Mouse (Mus musculus) midbrain, embryonic 10.5 days (tissue): Measurements from ENCODE around the gene Lgalsl. TPM values are rescaled to one million over a fixed set of nuclear protein-coding genes. Genes with fewer than 3 reads are reported as not detected.

Source experiments
- DNase-seq: peaks from one replicate; pipeline ENCODE4 v3.0.0-alpha.2; 2017; ENCODE audit warnings: low spot score
- H3K27ac ChIP-seq: fragments of 300-500 bp; sonication (generic); replicated peaks from 2 replicates; pipeline ENCODE4 v1.5.1; 2016; ENCODE audit warnings: mild to moderate bottlenecking
- H3K27me3 ChIP-seq: fragments of 300-500 bp; sonication (generic); 2 replicates; pipeline ENCODE4 v1.6.1; 2016; ENCODE audit warnings: low read depth, mild to moderate bottlenecking; ENCODE audit not compliant: poor library complexity, severe bottlenecking
- H3K36me3 ChIP-seq: fragments of 300-500 bp; sonication (generic); 2 replicates; pipeline ENCODE4 v1.6.1; 2016; ENCODE audit warnings: mild to moderate bottlenecking, moderate library complexity
- H3K4me1 ChIP-seq: fragments of 300-500 bp; sonication (generic); 2 replicates; pipeline ENCODE4 v1.6.1; 2016
- H3K4me3 ChIP-seq: fragments of 300-500 bp; sonication (generic); 2 replicates; pipeline ENCODE4 v1.5.1; 2016; ENCODE audit warnings: mild to moderate bottlenecking, moderate library complexity
- H3K9me3 ChIP-seq: fragments of 300-500 bp; sonication (generic); replicated peaks from 2 replicates; pipeline ENCODE4 v1.6.1; 2016; ENCODE audit warnings: mild to moderate bottlenecking
- WGBS: fragments of 180-500 bp; shearing (Covaris S2); methylation state at CpG from one replicate; pipeline ENCODE4 v1.1.7; 2016; 5-methylcytosine and 5-hydroxymethylcytosine counted together
- polyA plus RNA-seq: library from polyadenylated mRNA; unstranded; fragments of >200 nt; fragmentation: Nextera tagmentation; extraction: Ambion mirVana; gene quantifications from 2 replicates; pipeline ENCODE4 v1.2.1, GENCODE M21; 2016

Lgalsl gene
- polyA plus RNA-seq, 1 experiment from 2014 or later = 24.4 TPM

- DNase-seq = no peak
Measured at GRCm38 (mm10) chr11:20812153-20812887, 18.5 kb downstream of the Lgalsl start.

DNA sequence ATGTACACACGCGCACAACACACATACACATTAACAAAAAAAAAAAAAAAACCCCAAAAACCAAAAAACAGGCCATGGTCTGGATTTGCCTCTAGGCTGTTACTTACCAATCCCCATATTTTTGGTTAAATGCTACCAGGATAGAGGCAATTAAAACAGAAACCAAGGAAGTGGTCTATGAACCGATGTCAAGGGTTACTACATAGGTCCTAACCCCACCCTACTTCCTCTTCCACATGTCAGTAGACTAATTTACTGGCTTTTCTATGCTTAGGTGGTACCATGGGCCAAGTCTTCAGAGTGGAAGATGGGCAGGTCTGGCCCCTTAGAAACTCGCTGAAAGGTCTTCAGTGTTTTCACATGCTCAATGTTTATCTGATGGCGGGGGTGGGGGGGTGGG lies 24.2 kb downstream of the Lgalsl start:
- 89% methylated on average over 5 of the region's 5 CpGs for WGBS
- no peak overlapping the region for H3K4me3 ChIP-seq
- H3K9me3 ChIP-seq = no peaks in the 10 kb centered on the region
- H3K27me3 ChIP-seq = peaks cover 5% of the 10 kb centered on the region; the same call in 1 of the 2 replicates
- no peaks in the 10 kb centered on the region for H3K36me3 ChIP-seq
- no peak overlapping the region for H3K27ac ChIP-seq
- DNase-seq = no peak
- no peaks in the 10 kb centered on the region for H3K4me1 ChIP-seq

More at GRCm38 (mm10) chr11:20812153-20812887, 18.5 kb downstream of the Lgalsl start:
- H3K27me3 ChIP-seq = peaks cover 5% of the 10 kb centered on the region; the same call in 1 of the 2 replicates
- 73% methylated on average over 5 of the region's 5 CpGs for WGBS
- H3K36me3 ChIP-seq = no peaks in the 10 kb centered on the region
- H3K4me1 ChIP-seq = no peaks in the 10 kb centered on the region
- H3K27ac ChIP-seq = no peak overlapping the region
- H3K4me3 ChIP-seq = no peak overlapping the region
- no peaks in the 10 kb centered on the region for H3K9me3 ChIP-seq

- peaks cover 5% of the 10 kb centered on the region; the same call in 1 of the 2 replicates for H3K27me3 ChIP-seq
- no peaks in the 10 kb centered on the region for H3K36me3 ChIP-seq
- no peak for DNase-seq
- no peak overlapping the region for H3K27ac ChIP-seq
- H3K9me3 ChIP-seq = no peaks in the 10 kb centered on the region
- H3K4me1 ChIP-seq = peaks cover 7% of the 10 kb centered on the region
- WGBS = 71% methylated on average over 4 of the region's 4 CpGs
- H3K4me3 ChIP-seq = no peak overlapping the region
Measured at GRCm38 (mm10) chr11:20805604-20806249, 25.1 kb downstream of the Lgalsl start.

DNA sequence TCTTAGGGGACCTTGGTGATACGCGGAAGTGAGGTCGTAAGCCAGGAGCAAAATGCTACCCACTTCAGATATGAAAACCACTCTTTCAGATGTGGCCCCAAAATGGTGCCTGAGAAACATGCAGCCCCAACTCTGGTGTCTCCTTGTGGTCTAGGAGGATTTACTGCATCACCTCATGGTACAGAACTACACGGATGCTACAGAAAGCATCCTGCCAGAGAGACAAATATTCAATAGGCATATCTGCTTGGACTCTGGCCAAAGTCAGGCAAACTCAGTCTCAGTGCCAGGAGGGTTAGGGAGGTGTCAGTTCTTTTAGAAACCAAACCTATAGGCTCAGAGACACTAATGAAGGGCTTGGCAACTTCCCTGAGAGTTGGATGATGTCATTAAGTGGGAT lies 26.4 kb downstream of the Lgalsl start:
- Histone ChIP-seq H3K36me3 (no peaks in the 10 kb centered on the region), H3K27me3 (peaks cover 6% of the 10 kb centered on the region; the same call in 1 of the 2 replicates), H3K4me1 (peaks cover 17% of the 10 kb centered on the region), H3K9me3 (no peaks in the 10 kb centered on the region), H3K4me3 (no peak overlapping the region), H3K27ac (no peak overlapping the region)
- DNase-seq = no peak
- WGBS = 93% methylated on average over 4 of the region's 4 CpGs

DNA sequence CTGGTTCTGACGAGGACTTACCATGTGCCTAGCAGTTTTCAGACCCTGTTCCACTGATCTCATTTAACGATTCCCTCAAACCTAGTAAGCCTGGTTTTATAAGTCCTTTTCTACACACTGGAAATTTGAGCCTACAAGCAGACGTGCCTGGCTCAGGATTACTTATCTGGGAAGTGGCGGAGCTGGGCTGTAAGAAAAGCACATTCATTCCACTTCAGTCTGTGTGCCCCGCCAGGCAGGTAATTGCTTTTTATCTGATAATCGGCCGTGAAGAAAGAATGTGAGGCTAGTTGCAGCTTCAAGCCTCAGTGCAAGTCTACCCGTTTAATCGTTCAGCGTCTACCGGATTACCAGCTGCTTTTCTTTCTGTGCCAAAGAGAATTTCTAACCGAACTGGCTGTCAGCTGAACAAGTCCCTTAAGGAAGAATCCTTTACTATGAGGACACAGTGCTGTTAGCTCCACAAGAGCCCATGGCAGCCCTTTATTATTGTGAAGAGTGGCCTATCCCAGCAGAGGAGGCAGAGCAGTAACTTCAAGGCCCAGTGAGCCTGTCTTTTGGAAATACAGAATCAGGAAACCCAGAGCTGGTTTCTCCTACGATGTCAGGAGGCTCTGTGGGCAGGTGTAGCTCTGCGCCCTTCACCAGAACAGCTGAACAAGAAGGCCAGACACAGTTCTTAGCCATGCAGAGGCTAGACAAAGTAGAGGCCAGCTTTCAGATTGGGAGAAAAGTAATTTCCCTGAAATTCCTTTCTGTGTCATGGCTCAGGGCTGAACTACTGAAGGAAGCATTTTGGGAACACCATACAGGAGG lies 30.4 kb downstream of the Lgalsl start:
- no peaks in the 10 kb centered on the region for H3K36me3 ChIP-seq
- WGBS = 23% methylated on average over 14 of the region's 14 CpGs
- H3K27me3 ChIP-seq = peaks cover 6% of the 10 kb centered on the region; the same call in 1 of the 2 replicates
- DNase-seq = peak; percentile 36
- peaks cover 4% of the 10 kb centered on the region; the same call in 1 of the 2 replicates for H3K9me3 ChIP-seq
- H3K4me3 ChIP-seq = no peak overlapping the region
- H3K27ac ChIP-seq = peak overlapping the region; percentile 73
- H3K4me1 ChIP-seq = peaks cover 17% of the 10 kb centered on the region

GRCm38 (mm10) chr11:20797841-20798240 lies 33.0 kb downstream of the Lgalsl start:
- 94% methylated on average over 6 of the region's 6 CpGs for WGBS
- Histone ChIP-seq H3K27me3 (peaks cover 6% of the 10 kb centered on the region; the same call in 1 of the 2 replicates), H3K4me1 (peaks cover 27% of the 10 kb centered on the region), H3K4me3 (no peak overlapping the region), H3K9me3 (peaks cover 4% of the 10 kb centered on the region; the same call in 1 of the 2 replicates), H3K36me3 (no peaks in the 10 kb centered on the region), H3K27ac (no peak overlapping the region)
- no peak for DNase-seq

GRCm38 (mm10) chr11:20795466-20795865 lies 35.4 kb downstream of the Lgalsl start:
- H3K27ac ChIP-seq = no peak overlapping the region
- 66% methylated on average over 2 of the region's 2 CpGs for WGBS
- H3K9me3 ChIP-seq = peaks cover 4% of the 10 kb centered on the region; the same call in 1 of the 2 replicates
- DNase-seq = no peak
- H3K36me3 ChIP-seq = no peaks in the 10 kb centered on the region
- peaks cover 18% of the 10 kb centered on the region for H3K4me1 ChIP-seq
- no peak overlapping the region for H3K4me3 ChIP-seq
- peaks cover 6% of the 10 kb centered on the region; the same call in 1 of the 2 replicates for H3K27me3 ChIP-seq

DNA sequence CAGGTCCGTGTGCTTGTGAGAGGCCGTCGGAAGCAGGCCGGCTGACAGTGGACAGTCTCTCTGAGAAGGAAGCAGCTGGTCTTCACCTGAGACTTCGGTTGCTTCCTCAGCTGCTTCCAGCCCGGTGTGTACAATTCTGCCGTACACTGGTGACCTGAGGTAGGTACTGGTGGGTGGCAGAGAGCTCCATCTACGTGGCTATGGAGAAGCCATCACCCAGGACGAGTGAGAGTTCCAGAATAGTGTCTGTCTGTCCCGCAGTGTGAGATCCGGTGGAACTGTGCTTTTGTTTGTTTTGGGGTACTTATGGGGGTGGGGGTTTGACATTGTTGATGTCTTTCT lies 36.0 kb downstream of the Lgalsl start:
- Histone ChIP-seq H3K27ac (no peak overlapping the region), H3K4me1 (peaks cover 12% of the 10 kb centered on the region), H3K27me3 (peaks cover 5% of the 10 kb centered on the region; the same call in 1 of the 2 replicates), H3K36me3 (no peaks in the 10 kb centered on the region), H3K9me3 (peaks cover 4% of the 10 kb centered on the region; the same call in 1 of the 2 replicates), H3K4me3 (no peak overlapping the region)
- no peak for DNase-seq
- 55% methylated on average over 11 of the region's 11 CpGs for WGBS

GRCm38 (mm10) chr11:20794196-20794912 lies 36.5 kb downstream of the Lgalsl start:
- Histone ChIP-seq H3K36me3 (no peaks in the 10 kb centered on the region), H3K4me3 (no peak overlapping the region), H3K27me3 (no peaks in the 10 kb centered on the region), H3K27ac (no peak overlapping the region), H3K9me3 (peaks cover 4% of the 10 kb centered on the region; the same call in 1 of the 2 replicates), H3K4me1 (peaks cover 10% of the 10 kb centered on the region)
- DNase-seq = peak; percentile 81
- WGBS = 35% methylated on average over 10 of the region's 10 CpGs

GRCm38 (mm10) chr11:20793676-20794075 lies 37.2 kb downstream of the Lgalsl start:
- no peak overlapping the region for H3K4me3 ChIP-seq
- no peaks in the 10 kb centered on the region for H3K36me3 ChIP-seq
- WGBS = 65% methylated on average over 4 of the region's 4 CpGs
- DNase-seq = no peak
- H3K27me3 ChIP-seq = no peaks in the 10 kb centered on the region
- peaks cover 14% of the 10 kb centered on the region for H3K4me1 ChIP-seq
- H3K27ac ChIP-seq = no peak overlapping the region
- peaks cover 4% of the 10 kb centered on the region; the same call in 1 of the 2 replicates for H3K9me3 ChIP-seq

- Histone ChIP-seq H3K4me3 (no peak overlapping the region), H3K27me3 (no peaks in the 10 kb centered on the region), H3K4me1 (peaks cover 21% of the 10 kb centered on the region), H3K27ac (no peak overlapping the region), H3K36me3 (no peaks in the 10 kb centered on the region), H3K9me3 (no peaks in the 10 kb centered on the region)
- DNase-seq = no peak
- WGBS = 85% methylated on average over 3 of the region's 3 CpGs
Measured at GRCm38 (mm10) chr11:20792667-20793066, 38.2 kb downstream of the Lgalsl start.

GRCm38 (mm10) chr11:20791334-20791733 lies 39.5 kb downstream of the Lgalsl start:
- Histone ChIP-seq H3K27ac (no peak overlapping the region), H3K36me3 (no peaks in the 10 kb centered on the region), H3K27me3 (no peaks in the 10 kb centered on the region), H3K4me3 (no peak overlapping the region), H3K9me3 (no peaks in the 10 kb centered on the region), H3K4me1 (peaks cover 21% of the 10 kb centered on the region)
- DNase-seq = no peak
- 90% methylated on average over 2 of the region's 2 CpGs for WGBS
